Mouse (Mus musculus): Measurements from ENCODE around the gene Slc34a2.

Gene Slc34a2

DNA sequence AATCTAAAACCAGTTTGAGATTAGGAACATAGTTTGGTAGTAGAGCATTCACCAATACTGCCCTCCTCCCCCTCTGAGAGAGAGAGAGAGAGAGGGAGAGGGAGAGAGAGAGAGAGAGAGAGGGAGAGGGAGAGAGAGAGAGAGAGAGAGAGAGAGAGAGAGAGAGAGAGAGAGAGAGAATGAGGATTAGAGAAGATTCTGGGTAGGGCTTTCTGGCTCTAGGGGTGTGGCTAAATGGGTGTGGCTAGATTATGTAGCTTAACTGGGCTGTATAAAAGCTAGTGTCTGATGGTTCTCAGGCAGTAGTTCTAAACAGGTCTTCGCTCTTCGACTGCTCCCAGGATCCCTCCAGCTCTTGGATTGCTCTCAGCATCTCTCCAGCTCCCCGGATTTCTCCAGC is at the start of gene Slc34a2:
Gene Slc34a2 (plus strand): TSS at position 301 of the 400 bp plus-strand sequence.
- no peak for DNase-seq

DNA sequence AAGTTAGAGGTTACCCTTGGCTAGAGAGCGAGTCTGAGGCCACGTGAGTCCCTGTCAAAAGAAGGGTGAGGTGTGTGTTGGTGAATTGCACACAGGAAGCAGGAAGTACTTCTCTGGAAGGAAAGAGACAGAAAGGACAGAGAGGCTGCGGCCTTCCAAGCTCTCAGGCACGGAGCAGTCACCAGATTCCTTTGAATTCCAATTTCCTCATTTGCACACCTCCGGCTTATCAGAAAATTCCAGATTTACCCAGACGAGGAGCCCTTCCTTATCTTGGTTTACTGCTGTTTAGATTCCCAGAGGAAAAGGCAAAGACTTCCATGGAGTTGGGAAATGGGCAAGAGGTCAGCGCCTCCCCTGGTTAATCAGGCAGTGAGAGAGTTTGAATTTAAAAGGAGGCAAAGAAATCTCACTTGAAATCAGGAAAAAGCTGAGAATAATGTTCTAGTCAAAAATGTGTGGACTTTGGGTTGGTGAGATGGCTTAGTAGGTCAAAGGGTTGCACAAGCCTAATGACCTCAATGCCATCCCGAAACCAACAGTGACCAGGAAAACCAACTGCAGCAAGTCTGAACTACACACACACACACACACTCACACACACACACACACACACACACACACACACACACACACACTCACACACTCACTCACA is 47.1 kb upstream of the Slc34a2 start:
- DNase-seq: no peak

DNA sequence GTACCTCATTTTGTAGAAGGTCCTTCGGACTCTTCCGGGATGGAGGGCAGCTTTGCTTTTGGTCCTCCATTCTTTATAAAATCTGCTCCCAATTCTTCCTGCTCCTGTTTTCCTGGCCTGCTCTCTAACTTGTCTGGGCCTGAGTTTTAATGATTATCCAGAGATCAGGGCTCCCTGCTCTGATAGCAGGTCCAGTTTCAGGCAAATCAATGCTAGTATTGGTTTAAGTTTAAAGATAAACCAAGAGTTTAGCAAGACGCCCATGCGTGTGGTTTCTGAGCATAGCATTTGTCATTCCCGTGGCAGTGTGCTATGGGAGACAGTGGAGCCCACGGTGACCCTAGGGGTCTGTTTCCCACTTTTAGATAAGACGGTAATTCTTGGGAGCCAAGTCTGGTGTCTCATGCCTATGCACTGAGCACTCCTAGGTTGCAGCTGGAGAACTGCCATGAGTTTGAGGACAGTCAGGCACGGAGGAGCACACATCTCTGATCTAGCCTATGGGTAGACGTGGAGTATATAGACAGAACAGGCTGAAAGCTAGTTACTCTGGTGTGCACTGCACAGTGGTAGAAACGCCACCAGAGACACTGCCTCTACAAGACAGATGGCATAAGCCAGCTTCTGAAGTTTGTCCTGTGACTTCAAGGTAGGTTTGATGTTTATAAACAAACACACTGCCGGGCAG is 45.5 kb upstream of the Slc34a2 start:
- no peak for DNase-seq

GRCm38 (mm10) chr5:52993490-52994282 is 44.2 kb upstream of the Slc34a2 start:
- DNase-seq: no peak

GRCm38 (mm10) chr5:52995461-52995860 is 42.4 kb upstream of the Slc34a2 start:
- DNase-seq: no peak

DNA sequence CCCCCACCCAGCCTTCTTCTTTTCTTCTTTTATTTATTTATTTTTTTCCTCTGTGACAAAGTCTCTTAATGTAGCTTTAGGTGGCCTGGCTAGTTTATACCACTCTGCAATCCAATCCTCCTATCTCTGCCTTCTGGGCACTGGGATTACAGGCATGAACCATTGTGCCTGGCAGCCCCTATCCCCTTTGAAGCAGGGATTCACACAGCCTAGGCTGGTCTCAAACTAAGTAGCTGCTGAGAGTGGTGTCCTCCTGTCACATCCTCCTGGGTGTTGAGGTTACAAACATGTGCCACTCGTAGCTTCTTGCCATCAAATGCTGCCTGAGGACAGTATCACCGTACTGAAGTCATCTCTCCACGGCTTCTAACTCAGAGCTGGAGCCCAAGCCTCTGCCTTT is 41.7 kb upstream of the Slc34a2 start:
- DNase-seq: no peak

DNA sequence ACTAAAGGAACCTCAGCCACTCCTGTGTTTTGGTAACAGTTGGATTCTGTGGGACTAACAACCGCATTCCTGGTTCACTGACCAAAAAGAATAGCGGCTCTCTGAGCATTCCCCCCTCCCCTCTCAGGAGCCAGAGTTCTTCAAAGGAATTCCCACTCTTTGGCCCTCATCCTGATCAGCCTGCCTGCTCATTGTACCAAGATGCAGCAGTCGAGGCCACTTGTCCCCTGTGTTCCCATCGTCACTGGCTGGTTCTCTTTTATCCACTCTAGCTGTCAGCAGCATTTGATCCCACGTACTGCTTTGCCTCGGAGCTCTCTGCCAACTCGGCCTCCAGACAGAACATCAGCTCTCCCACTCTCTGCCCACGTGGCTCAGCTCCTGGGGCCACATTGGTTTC is 41.3 kb upstream of the Slc34a2 start:
- no peak for DNase-seq

GRCm38 (mm10) chr5:52997032-52997431 is 40.8 kb upstream of the Slc34a2 start:
- no peak for DNase-seq

GRCm38 (mm10) chr5:52998097-52998760 is 39.7 kb upstream of the Slc34a2 start:
- no peak for DNase-seq

DNA sequence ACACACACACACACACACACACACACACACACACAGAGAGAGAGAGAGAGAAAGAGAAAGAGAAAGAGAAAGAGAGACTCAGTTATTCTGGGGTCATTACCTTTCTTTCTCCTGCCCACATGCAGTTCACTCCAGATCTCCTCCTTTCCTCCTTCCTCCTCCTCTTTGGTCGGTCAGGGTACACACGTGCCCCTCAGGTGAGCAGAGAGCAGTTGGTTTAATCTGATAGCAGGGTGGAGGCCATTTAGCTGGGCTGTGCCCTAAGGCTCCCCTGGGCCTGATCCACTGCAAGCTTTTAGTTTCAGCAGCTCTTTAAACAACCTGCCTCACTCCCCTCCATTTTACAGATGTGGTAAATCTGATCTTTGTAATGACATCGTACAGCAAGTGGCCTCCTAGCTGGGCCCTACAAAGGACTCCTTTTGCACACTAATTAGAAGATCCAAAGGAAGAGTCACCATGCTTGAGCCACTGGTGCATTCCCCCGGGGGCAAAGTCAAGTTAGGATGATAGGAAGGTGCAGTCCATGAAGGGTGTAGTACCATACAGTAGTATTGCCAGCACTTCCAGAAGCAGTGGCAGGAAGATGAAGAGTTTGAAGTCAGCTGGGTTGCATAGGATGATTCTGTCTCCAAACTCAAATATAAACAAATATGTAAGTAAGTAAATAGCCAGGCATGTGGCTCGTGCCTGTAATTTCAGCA is 37.6 kb upstream of the Slc34a2 start:
- no peak for DNase-seq

DNA sequence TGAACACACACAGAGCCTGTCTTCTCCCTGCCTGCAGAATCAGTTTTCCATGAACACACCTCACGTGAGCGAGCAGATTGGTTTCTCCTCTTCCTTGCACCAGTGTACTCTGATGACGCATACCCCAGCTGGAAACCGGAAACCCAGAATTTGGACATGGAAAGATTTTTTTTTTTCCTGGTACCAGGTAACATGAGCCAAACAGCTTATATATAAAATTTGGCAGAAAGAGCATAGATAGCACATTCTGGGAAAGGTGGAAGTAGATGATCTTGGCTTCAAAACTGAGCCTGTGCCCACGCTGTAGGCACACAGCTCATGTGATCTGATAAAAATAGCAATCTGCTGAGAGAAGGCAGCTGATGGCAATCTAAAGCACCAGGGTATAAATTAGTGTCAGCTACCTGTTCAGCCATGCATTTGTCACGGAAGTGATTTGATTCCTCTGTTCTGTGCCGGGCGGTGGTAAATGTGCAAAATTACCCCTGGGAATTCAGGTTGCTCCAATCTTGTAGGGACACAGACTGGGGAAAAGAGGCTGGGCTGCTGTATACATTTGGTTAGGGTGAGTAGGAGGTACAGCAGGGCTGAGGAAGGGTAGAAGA is 35.2 kb upstream of the Slc34a2 start:
- DNase-seq: no peak

GRCm38 (mm10) chr5:53003495-53003894 is 34.4 kb upstream of the Slc34a2 start:
- no peak for DNase-seq

- DNase-seq: no peak
These were observed 33.9 kb upstream of the Slc34a2 start for GRCm38 (mm10) chr5:53003981-53004380.

GRCm38 (mm10) chr5:53009027-53009769 is 28.7 kb upstream of the Slc34a2 start:
- DNase-seq: no peak

DNA sequence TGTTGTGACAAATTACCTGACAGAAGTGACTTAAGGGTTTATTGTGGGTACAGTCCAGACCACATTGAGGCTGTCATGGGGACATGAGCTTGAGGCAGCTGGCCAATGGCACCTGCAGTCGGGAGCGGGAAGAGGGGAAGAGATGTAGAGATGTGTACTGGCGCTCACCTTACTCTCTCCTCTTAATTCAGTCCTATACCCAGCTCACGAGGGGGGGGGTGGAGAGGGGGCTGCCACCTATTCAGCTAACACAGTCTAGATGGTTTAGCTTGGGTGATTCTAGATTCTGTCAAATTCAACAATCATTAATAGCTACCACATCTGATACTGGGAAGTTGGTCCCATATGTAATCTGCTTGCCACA is 28.1 kb upstream of the Slc34a2 start:
- no peak for DNase-seq

DNA sequence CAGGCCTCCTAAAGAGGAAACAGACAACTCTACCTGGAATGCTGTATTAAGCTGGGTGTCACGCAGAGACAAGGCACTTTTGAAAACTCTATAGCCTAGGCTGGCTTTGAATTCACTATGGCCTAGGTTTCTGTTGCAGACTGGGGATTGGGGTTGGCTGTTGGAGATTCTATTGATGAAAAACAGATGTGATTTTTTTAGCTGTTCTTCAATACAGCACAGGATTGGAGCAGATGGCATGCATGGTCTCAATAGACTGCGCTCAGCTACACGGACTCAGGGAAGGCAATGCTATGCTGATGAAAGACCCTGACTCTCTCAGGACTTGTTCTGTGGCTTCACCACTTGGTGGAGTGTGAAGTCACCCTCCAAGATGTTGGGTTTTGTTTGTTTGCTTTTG is 26.6 kb upstream of the Slc34a2 start:
- DNase-seq: no peak

- no peak for DNase-seq
These were observed 21.3 kb upstream of the Slc34a2 start for GRCm38 (mm10) chr5:53016606-53017005.

GRCm38 (mm10) chr5:53018316-53018715 is 19.6 kb upstream of the Slc34a2 start:
- DNase-seq: no peak

DNA sequence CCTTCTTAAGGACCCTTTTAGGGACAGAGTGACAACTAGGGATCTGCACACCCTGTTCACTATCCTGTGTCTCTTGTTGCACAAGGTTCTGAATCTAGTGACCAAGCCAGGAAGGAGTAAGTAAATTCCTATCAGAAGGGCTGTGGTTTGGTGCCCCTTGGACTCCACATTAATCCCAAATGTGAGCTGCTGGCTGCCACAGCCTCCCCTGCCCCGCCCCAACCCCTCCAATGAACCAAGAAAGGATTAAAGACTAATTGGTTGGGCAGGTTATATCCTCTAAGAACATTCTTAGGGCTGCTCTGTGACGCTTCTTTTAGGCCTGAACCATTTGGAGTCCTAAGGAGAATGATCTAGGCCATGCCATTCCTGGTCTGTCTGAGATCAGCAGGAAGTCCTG is 14.4 kb upstream of the Slc34a2 start:
- DNase-seq: no peak

DNA sequence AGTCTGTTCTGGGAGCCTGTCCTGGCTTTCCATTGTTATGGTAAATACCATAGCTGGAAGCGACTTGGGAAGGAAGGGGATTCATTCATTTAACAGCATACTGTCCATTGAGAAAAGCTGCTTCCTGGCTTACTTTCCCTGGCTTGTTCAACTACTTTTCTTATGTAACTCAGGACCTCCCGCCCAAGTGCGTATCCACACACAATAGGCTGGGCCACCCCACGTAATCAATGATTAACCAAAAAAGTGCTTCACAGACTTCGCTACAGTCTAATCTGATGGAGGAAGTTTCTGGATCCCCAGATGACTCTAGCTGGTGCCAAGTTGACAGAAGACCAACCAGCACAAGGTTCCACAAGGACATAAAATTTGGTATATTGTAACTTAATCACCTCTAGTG is 14.0 kb upstream of the Slc34a2 start:
- DNase-seq: no peak

- DNase-seq: peak; percentile 35
These were observed 12.5 kb upstream of the Slc34a2 start for GRCm38 (mm10) chr5:53025276-53025973.

Measured in kidney, adult 18-20 months (tissue).